Mouse (Mus musculus): Measurements from ENCODE around the gene Crim1.

DNA sequence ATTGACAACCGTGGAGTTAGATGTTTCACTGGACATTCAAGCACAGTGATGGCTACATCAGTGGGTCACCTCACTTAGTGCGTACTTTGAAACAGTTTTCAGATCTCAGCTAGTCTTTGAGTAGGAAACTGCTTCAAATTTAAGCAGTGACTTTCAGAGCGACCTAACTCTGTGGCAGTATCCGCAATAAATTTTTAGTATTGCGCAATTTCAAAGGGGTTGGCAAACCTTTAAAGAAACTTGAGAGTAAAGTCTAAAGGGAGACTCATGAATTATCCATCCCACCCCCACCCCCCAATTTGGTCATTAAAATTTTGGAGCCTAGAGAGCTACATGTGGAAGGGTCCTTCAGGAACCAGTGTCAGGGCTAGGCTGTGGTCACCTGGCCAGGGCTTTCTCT, 31.5 kb downstream of the Crim1 start:
- TF ChIP-seq CTCF (conservative IDR thresholded peaks at IDR 0.05; ENCODE audit: insufficient read depth, insufficient read length, low read depth, low read length) (no peak), POLR2A (IDR thresholded peaks at IDR 0.05; ENCODE audit: low read depth, low read length) (no peak)
